Mouse (Mus musculus): ENCODE results near the gene Fancd2. TPM values are rescaled to one million over a fixed set of nuclear protein-coding genes. Genes with fewer than 3 reads are reported as not detected.

Gene Fancd2
- polyA plus RNA-seq, 1 experiment from 2014 or later = 3.0 TPM

- WGBS = 95% methylated on average over 8 of the region's 12 CpGs
- no peaks in the 10 kb centered on the region for H3K27me3 ChIP-seq (ENCODE audit: insufficient read depth, low read length)
- no peak overlapping the region for H3K9ac ChIP-seq (ENCODE audit: low read depth, low read length)
- no peak overlapping the region for H3K4me2 ChIP-seq (ENCODE audit: low read length)
- H3K4me3 ChIP-seq (replicated peaks; ENCODE audit: low read depth, low read length) = no peak overlapping the region
- no peaks in the 10 kb centered on the region for H3K4me1 ChIP-seq (replicated peaks; ENCODE audit: insufficient read depth, low read length)
- ATAC-seq (replicated peaks; ENCODE audit: low FRiP score, low read depth) = no peak
- no peaks in the 10 kb centered on the region for H3K36me3 ChIP-seq (ENCODE audit: insufficient read depth, low read length)
- DNase-seq (ENCODE audit: low spot score) = no peak
- no peak for TF ChIP-seq CTCF (IDR thresholded peaks at IDR 0.05; ENCODE audit: low read depth)
- no peak overlapping the region for H3K27ac ChIP-seq
- H3K9me3 ChIP-seq (replicated peaks; ENCODE audit: low read length) = no peaks in the 10 kb centered on the region
Observed at GRCm38 (mm10) chr6:113543906-113544481, 12.5 kb downstream of the Fancd2 start.

DNA sequence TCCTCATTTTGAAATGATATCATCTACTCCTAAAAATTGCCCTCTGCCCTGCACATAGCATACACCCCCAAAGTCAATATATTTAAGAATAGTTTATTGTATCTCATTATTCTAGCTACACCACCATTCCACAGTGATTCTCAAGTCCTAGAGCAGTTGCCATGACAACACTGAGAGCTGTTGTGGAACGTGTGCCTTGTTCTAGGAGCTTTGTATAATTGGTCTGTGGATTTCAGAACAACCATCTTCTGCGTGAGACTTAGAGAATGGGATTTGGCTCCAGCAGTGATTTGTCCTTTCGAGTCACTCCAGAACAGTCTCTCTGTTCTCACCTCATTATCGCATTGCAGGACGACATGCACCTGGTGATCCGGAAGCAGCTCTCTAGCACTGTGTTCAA lies 28.3 kb downstream of the Fancd2 start:
- no peak for ATAC-seq (replicated peaks; ENCODE audit: low FRiP score, low read depth)
- no peak for TF ChIP-seq CTCF (IDR thresholded peaks at IDR 0.05; ENCODE audit: low read depth)
- Histone ChIP-seq H3K27me3 (ENCODE audit: insufficient read depth, low read length) (no peaks in the 10 kb centered on the region), H3K4me3 (replicated peaks; ENCODE audit: low read depth, low read length) (no peak overlapping the region), H3K36me3 (ENCODE audit: insufficient read depth, low read length) (no peaks in the 10 kb centered on the region), H3K4me2 (ENCODE audit: low read length) (no peak overlapping the region), H3K27ac (no peak overlapping the region), H3K4me1 (replicated peaks; ENCODE audit: insufficient read depth, low read length) (no peaks in the 10 kb centered on the region), H3K9ac (ENCODE audit: low read depth, low read length) (no peak overlapping the region), H3K9me3 (replicated peaks; ENCODE audit: low read length) (no peaks in the 10 kb centered on the region)
- no peak for DNase-seq (ENCODE audit: low spot score)
- 89% methylated on average over 6 of the region's 6 CpGs for WGBS

DNA sequence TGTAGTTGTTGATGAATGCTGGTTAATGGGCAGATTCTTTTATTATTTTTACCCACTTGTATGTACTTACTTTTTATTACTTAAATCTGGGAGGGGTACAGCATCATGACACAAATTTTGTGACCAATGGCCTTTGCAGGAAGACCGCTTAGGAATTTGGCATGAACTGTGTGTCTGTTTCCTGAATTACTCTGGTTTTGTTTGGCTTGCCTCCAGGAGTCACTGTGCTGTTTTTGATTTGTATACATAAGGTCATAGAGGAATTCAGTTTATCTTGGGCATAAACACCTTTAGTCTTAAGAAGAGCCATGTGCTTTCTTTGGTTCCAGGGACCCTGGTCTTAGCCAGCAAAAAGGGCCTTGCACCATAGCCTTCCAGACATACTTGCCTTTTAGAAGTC lies 33.1 kb downstream of the Fancd2 start:
- H3K36me3 ChIP-seq (ENCODE audit: insufficient read depth, low read length) = no peaks in the 10 kb centered on the region
- H3K9me3 ChIP-seq (replicated peaks; ENCODE audit: low read length) = no peaks in the 10 kb centered on the region
- H3K27me3 ChIP-seq (ENCODE audit: insufficient read depth, low read length) = no peaks in the 10 kb centered on the region
- no peak for TF ChIP-seq CTCF (IDR thresholded peaks at IDR 0.05; ENCODE audit: low read depth)
- DNase-seq (ENCODE audit: low spot score) = peak; percentile 16
- H3K9ac ChIP-seq (ENCODE audit: low read depth, low read length) = no peak overlapping the region
- 67% methylated on average over 1 of the region's 1 CpGs for WGBS
- H3K4me2 ChIP-seq (ENCODE audit: low read length) = no peak overlapping the region
- no peaks in the 10 kb centered on the region for H3K4me1 ChIP-seq (replicated peaks; ENCODE audit: insufficient read depth, low read length)
- no peak overlapping the region for H3K4me3 ChIP-seq (replicated peaks; ENCODE audit: low read depth, low read length)
- ATAC-seq (replicated peaks; ENCODE audit: low FRiP score, low read depth) = no peak
- H3K27ac ChIP-seq = no peak overlapping the region

DNA sequence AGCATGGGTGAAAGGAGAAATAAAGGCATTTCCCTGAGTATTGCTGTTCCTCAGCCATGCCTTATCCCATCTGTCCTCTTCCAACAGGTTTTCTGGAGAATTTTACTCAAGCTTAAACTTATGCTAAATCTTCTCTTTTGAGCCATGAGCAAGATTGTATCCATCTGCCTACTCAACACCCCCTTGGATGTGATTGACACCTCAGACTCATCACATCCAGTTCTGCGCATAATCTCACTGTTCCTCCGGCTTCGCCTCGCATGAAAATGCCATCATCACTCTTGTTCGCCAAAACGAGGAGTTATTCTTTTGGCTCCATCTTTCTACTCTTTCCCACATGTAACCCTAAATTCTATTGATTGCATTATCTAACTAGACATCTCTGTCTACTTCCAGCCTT lies 44.6 kb downstream of the Fancd2 start:
- no peak overlapping the region for H3K27ac ChIP-seq
- H3K9me3 ChIP-seq (replicated peaks; ENCODE audit: low read length) = no peaks in the 10 kb centered on the region
- H3K9ac ChIP-seq (ENCODE audit: low read depth, low read length) = no peak overlapping the region
- 95% methylated on average over 6 of the region's 6 CpGs for WGBS
- H3K4me2 ChIP-seq (ENCODE audit: low read length) = no peak overlapping the region
- 0 out of 2 replicates have a peak, but pooled peaks cover 3% of the 10 kb centered on the region for H3K36me3 ChIP-seq (ENCODE audit: insufficient read depth, low read length)
- H3K4me3 ChIP-seq (replicated peaks; ENCODE audit: low read depth, low read length) = no peak overlapping the region
- H3K4me1 ChIP-seq (replicated peaks; ENCODE audit: insufficient read depth, low read length) = no peaks in the 10 kb centered on the region
- no peaks in the 10 kb centered on the region for H3K27me3 ChIP-seq (ENCODE audit: insufficient read depth, low read length)
- DNase-seq (ENCODE audit: low spot score) (no peak), ATAC-seq (replicated peaks; ENCODE audit: low FRiP score, low read depth) (no peak)
- no peak for TF ChIP-seq CTCF (IDR thresholded peaks at IDR 0.05; ENCODE audit: low read depth)

GRCm38 (mm10) chr6:113579306-113579705 lies 47.8 kb downstream of the Fancd2 start:
- Histone ChIP-seq H3K4me1 (replicated peaks; ENCODE audit: insufficient read depth, low read length) (no peaks in the 10 kb centered on the region), H3K27me3 (ENCODE audit: insufficient read depth, low read length) (no peaks in the 10 kb centered on the region), H3K27ac (no peak overlapping the region), H3K4me2 (ENCODE audit: low read length) (no peak overlapping the region), H3K4me3 (replicated peaks; ENCODE audit: low read depth, low read length) (no peak overlapping the region), H3K9me3 (replicated peaks; ENCODE audit: low read length) (no peaks in the 10 kb centered on the region), H3K9ac (ENCODE audit: low read depth, low read length) (no peak overlapping the region), H3K36me3 (ENCODE audit: insufficient read depth, low read length) (0 out of 2 replicates have a peak, but pooled peaks cover 3% of the 10 kb centered on the region)
- DNase-seq (ENCODE audit: low spot score) (no peak), ATAC-seq (replicated peaks; ENCODE audit: low FRiP score, low read depth) (no peak)
- 91% methylated on average over 3 of the region's 3 CpGs for WGBS
- TF ChIP-seq CTCF (IDR thresholded peaks at IDR 0.05; ENCODE audit: low read depth) = no peak

DNA sequence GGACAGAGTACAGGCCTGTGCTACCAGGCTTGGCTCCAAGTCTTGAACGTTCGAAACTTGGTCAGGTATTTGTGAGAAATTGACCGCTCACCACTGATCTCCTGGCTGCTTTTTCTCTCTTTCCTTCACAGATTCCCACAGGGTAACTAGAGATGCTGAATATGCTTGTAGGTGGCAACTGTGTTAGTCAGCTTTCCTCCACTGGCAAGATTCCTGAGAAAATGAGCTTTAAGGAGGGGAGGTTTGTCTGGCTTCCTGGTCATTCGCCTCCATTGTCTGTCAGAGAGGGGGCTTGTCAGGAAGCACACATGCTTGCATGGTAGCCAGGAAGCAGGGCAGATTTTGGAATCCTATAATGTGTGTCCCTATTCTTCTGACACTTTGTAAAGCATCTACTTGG lies 51.5 kb downstream of the Fancd2 start:
- 0 out of 2 replicates have a peak, but pooled peaks cover 3% of the 10 kb centered on the region for H3K36me3 ChIP-seq (ENCODE audit: insufficient read depth, low read length)
- H3K4me3 ChIP-seq (replicated peaks; ENCODE audit: low read depth, low read length) = no peak overlapping the region
- H3K9me3 ChIP-seq (replicated peaks; ENCODE audit: low read length) = no peaks in the 10 kb centered on the region
- DNase-seq (ENCODE audit: low spot score) = no peak
- 90% methylated on average over 4 of the region's 4 CpGs for WGBS
- H3K9ac ChIP-seq (ENCODE audit: low read depth, low read length) = no peak overlapping the region
- no peaks in the 10 kb centered on the region for H3K27me3 ChIP-seq (ENCODE audit: insufficient read depth, low read length)
- H3K4me2 ChIP-seq (ENCODE audit: low read length) = no peak overlapping the region
- no peak for ATAC-seq (replicated peaks; ENCODE audit: low FRiP score, low read depth)
- TF ChIP-seq CTCF (IDR thresholded peaks at IDR 0.05; ENCODE audit: low read depth) = no peak
- no peaks in the 10 kb centered on the region for H3K4me1 ChIP-seq (replicated peaks; ENCODE audit: insufficient read depth, low read length)
- no peak overlapping the region for H3K27ac ChIP-seq

DNA sequence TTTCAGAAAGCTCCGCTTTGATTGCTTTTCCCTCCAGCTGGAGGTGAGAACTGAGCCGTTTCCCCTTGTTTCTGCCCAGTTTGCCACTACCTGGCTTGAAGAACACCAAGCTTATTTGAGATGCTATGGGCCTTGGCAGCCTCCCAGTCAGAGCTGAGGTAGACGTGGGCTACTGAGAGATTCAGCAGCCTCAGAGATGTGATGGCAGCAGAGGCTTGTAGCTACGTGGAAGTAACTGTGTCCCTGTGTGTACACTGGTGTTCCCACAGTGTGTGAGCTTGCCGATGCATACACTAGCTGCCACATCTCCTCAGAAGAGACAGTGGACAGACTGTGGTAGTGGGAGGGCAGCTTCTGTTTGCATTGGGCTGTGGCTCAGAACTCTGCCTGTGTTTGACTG lies 53.6 kb downstream of the Fancd2 start:
- H3K27ac ChIP-seq = no peak overlapping the region
- no peak overlapping the region for H3K4me2 ChIP-seq (ENCODE audit: low read length)
- H3K9ac ChIP-seq (ENCODE audit: low read depth, low read length) = no peak overlapping the region
- ATAC-seq (replicated peaks; ENCODE audit: low FRiP score, low read depth) (no peak), DNase-seq (ENCODE audit: low spot score) (no peak)
- H3K4me3 ChIP-seq (replicated peaks; ENCODE audit: low read depth, low read length) = no peak overlapping the region
- H3K4me1 ChIP-seq (replicated peaks; ENCODE audit: insufficient read depth, low read length) = no peaks in the 10 kb centered on the region
- 88% methylated on average over 5 of the region's 5 CpGs for WGBS
- H3K27me3 ChIP-seq (ENCODE audit: insufficient read depth, low read length) = no peaks in the 10 kb centered on the region
- H3K9me3 ChIP-seq (replicated peaks; ENCODE audit: low read length) = no peaks in the 10 kb centered on the region
- H3K36me3 ChIP-seq (ENCODE audit: insufficient read depth, low read length) = 0 out of 2 replicates have a peak, but pooled peaks cover 3% of the 10 kb centered on the region
- TF ChIP-seq CTCF (IDR thresholded peaks at IDR 0.05; ENCODE audit: low read depth) = no peak

Data from kidney, postnatal 0 days (tissue).